Mouse (Mus musculus): Measurements from ENCODE around the gene Larp1.
A peak's percentile ranks its signal among the peaks of the same experiment; 100 is the strongest.

Larp1 gene

DNA sequence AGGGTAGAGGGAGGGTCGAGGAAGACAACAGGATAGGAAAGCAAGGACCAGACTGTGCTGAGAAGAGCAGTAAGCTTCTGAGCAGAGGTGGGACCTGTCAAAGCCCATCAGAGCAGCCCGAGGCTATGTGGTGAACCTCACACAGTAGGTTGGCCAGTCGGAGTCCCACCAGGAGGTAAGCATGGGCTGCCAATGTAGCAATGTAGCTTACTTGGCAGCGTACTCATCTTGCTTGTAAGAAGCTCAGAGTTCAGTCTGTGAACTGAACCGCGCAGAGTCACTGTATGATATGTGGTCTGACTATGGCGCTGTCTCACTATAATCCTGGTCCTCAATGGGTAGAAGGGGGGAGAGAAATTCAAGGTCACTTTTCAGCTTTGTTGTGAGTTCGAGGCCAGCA lies 5.7 kb upstream of the Larp1 start:
- DNase-seq (ENCODE audit: low spot score in 2 of 2), result no peak

DNA sequence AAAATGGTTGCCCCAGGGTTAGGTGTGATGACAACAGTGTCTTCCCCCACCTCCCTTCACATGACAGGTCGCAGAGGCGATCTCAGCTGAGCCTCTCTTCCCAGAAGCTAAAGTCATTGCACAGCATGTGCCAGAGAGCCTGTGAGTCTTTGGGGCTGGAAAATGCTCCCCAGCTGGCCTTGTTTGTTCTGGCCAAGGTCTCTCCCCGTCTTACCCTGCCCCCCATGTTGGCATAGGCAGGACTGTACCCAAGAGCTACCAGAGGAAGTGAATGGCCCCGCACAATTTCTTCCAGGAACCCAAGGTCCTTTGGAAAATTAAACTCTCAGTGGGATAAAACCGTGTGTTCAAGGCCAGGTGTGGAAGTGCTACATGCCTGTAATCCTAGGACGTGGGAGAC lies 5.1 kb upstream of the Larp1 start:
- DNase-seq (ENCODE audit: low spot score in 2 of 2), result no peak

DNA sequence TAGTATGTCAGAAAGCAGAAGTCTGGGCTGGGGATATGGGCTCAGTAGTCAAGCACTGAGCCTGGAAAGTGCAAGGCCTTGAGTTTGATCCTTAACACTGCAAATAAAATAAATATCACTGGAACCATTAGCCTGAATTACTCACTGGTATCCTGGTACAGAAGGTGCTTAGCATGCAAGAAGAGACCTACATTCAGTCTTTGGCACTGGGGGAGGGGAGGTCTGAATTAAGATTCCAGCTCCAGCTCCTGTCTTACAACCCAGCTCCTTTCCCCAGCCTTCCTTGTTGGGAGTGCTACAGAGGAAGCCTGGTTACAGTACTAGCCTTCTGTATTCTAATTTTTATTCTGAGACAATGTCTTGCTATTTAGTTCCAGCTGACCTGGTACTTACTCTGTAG lies 3.8 kb upstream of the Larp1 start:
- DNase-seq (ENCODE audit: low spot score in 2 of 2), result no peak

DNA sequence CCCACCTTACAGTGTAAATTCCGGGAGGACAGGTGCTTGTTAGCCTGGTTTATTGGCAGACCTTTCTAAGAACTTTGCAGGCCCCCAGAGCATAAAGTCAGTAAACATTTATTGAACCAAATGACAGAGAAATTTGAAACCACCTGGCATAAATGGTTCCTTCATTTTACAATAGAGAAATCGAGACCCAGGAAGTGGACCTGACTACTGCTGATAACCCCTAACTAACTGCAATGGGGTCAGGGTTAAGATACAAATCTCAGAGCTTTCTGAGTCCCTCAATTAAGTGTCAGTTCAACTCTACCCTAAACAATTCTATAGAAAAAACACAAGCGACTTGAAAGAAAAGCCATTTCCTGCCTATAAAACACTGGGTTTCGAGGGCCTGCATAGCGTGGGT lies 851 bp upstream of the Larp1 start:
- DNase-seq (ENCODE audit: low spot score in 2 of 2), result no peak

DNA sequence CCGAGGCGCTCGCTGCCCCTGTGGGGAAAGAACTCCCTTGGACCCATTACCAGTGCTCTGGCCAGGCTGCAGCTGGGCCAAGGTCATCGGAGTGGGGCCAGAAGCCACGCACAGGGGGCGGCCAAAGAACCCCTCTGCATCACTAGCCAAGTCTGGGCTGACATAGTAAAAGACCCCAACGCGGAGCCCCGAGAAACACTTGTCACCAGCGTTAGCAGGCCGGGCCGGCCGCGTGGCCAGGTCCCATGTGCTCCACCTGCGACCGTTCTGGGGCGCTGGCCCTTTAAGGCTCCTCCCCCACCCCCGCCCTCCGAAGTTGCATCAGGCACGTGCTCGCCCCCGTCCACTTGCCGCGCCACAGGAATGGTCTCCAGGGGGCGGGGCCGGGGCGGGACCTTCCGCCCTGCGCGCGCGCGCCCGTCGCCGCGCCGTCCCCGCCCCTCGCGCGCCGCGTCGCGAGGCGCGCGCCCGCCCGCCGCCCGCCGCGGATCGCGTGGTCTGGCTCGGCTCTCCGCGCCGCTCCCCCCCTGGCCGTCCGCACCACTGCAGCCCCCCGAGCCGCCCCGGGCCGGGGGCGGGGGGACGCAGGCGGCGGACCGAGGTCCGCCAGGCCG lies 320 bp upstream of the Larp1 start:
- DNase-seq (ENCODE audit: low spot score in 2 of 2), result peak; percentile 32 to 67

DNA sequence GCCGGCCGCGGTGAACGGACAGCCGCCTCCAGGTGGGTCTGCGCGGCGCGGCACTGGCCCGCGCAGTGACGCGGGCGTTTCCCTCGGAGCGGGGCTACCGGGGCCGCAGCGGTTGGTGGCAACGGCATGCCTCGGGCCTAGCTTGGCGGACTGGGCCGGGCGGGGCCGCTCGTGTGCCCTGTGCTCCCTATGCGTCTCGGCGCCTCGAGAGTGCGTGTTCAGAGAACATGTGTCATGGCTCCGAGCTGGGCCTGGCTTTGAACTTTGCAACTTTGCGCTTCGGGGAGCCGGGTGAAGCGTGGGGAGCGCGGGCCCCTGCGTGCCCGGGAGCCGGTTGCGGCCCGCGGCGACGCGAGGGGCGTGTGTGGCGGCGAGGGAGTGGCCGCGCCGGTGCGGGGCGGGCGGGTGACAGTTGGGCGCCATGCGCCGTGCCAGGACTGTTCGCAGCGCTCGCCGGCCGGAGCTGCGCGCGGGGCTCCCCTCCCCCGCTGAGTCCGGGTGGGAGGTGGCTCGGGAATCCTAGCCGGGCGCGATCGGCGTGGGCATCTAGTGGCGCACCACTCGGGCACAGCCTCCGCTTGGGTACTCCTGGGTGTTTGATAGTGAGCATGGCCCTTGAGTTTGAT lies 765 bp downstream of the Larp1 start:
- DNase-seq (ENCODE audit: low spot score in 2 of 2), result peak in 1 of 2 experiments; percentile 62

DNA sequence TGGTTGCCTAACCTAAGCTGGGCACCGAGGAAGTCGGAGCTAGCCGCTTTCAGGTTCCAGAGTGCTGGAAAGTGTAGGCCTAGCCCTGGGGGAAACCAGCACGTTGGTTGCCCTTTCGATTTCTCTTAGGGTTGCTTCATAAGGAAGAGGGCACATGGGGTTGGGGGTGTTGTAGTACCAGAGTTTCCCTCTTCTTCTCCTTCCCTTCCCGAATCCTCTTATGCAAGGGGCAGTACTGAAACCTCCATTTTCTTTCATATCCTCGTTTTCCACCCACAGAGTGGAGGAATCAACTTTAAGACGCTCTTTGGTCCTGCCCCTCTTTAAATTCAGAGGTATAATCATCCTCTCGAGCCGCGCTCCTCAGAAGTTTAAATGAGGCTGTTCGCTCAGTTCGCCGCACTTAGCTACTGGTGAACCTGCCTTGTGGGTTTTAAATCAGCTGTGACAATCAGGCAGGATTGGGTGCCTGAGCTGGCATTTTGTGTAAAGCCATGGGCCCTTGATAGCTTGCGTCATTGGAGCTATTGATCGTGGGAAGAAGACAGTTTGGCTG lies 1.4 kb downstream of the Larp1 start:
- DNase-seq (ENCODE audit: low spot score in 2 of 2), result no peak

DNA sequence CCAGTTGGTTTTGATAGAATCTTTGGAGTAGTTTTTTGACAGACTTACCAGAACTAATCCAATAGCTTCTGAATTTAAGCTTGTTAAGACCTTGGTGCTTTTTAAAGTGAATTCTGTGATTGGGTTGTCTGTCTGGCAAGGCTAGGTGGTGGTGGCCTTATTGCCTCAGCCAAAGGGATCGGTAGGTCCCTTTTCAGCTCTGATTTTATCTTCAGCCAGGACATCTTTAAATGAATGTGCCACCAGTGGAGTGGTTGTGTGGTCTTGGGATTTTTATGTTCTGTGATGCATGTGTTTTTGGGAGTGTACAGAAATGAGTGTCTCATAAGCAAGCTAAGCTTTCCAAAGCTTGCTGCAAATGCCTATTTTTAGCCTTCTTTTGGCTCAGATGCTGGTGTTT lies 2.1 kb downstream of the Larp1 start:
- DNase-seq (ENCODE audit: low spot score in 2 of 2), result no peak

DNA sequence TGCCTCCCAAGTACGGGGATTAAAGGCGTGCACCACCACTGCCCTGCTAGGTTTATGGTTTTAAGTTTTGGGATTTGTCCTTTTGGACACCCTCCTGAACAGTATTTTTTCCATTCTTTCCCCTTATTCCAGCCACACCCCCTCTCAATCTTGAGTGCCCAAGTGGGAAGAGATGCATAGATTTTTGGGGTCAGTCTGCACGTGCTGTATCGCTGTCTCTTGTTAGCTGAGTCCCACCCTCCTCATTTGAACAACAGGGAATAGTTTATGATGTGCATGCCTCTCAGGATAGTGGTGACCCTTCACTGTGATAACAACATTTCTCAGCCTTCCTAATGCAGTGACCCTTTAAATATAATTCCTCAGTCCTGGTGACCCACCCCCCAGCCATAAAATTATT lies 2.9 kb downstream of the Larp1 start:
- no peak for DNase-seq (ENCODE audit: low spot score in 2 of 2)

DNA sequence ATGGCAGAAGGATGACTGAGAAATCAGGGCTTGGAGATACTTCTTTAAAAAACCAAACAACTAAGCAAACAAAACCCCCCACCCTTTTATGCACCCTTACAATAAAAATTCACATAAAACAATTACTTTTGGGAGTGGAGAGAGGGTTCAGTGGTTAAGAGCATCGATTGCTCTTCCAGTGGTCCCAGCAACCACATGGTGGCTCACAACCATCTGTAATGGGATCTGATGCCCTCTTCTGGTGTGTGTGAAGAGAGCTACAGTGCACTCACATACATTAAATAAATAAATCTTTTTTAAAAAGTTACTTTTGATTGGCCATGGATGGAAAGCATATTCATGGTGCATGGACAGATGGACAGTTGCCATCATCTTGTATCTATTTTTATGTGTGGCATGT lies 3.8 kb downstream of the Larp1 start:
- no peak for DNase-seq (ENCODE audit: low spot score in 2 of 2)

DNA sequence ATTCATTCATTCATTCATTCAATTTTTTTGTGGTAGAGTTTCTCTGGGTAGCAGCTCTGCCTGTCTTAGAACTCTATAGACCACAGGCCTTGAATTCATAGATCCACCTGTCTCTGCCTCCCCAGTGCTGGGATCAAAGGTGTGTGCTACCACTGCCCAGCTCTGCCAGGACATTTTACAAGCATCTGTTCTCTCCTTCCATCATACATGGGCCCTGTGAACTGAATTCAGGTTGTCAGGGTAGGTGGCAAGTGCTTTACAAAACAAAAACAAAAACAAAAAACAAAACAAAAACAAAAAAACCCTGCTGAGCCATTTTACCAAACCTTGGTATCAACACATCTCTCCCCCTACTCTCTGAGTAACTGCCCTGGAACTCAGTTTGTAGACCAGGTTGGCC lies 4.2 kb downstream of the Larp1 start:
- DNase-seq (ENCODE audit: low spot score in 2 of 2), result no peak

DNA sequence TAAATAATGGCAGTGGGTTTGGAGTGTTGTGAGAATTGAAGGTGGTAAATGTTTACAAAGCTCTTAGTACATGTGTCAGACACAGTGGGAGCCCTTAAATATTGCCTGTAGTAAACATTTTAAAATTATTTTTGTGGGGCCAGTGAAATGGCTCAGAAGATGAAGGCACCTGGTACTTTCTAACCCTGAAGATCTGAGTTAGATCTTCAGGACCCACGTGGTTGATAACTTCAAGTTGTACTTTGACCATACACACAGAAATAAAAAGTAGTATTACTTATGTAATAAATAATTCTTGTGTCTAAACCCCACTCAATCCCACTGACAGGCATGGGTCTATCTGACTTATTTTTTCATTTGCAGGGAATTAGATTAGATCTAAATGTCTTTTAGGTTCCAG lies 5.7 kb downstream of the Larp1 start:
- no peak for DNase-seq (ENCODE audit: low spot score in 2 of 2)

DNA sequence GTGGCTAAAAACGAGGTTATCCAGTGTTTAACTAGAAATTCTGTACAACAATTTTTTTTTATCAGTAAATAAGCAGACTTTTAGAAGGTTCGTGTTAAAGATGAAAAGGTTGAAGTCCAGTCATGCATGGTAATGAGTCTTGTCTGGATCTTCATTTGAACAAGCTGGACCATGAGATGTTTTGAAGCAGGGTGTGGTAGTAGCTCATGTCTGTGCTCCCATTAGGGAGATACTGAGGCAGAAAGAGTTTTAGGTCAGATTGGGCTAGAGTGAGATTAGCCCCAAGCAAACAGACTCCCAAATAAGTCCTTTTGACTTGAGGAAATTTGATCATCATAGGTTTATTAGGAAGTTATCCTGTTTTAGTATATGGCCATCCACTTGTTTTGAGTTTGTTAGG lies 6.5 kb downstream of the Larp1 start:
- DNase-seq (ENCODE audit: low spot score in 2 of 2), result no peak

DNA sequence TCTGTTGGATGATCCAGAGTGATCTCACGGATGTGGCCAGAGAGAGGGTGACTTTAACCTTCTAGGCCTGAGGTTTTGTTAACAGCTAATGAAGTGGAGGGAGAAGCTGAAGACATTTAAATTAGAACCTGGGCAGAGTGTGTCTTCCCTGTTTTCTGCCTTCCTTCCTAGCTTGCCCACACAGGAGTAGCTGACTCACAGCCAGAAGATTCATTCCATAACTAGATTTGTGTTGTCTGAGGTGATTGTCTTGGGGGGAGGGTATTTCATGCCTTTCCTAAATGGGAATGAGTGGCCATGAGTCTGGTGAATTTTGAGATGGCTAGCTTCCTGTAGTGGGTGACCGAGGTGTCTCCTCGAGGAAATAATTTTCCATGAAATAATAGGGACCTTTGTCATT lies 7.5 kb downstream of the Larp1 start:
- DNase-seq (ENCODE audit: low spot score in 2 of 2), result no peak

DNA sequence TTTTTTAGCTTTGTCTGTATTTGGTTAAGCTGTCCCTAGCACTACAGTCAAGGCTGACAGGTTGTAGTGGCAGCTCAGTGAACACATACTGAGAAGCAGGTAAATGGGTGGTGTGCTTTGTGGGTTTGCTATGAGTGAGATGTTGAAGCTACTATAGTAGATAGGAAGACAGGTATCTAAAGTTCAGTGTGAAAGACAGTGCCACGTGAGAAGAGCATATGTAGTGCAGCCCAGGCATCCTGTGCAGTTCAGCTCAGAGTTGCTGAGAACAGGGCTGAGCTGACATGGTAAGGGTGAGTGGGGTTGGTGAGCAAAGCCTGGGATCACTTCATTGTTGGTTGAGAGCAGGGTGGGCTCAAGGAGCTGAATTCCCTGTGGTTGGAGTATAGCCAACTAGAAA lies 8.6 kb downstream of the Larp1 start:
- DNase-seq (ENCODE audit: low spot score in 2 of 2), result no peak

DNA sequence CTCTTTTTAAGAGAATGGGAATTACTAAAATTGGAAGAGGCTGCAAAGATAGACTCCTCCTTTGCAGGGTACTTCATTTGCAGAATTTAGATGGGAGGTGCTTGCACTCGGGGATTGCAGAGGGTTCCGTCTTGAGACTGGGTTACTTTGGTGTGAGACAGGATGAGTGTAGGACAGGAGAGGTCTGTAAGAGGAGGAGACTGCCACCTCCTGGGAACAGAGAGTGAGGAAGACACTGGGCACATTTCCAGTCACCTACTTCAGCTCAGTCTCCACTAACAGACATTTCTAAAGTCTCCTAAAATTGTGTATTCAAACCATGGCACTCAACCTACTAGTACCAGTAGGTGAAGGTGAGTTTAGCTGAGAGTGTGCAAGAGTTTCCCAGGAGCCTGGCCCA lies 9.4 kb downstream of the Larp1 start:
- no peak for DNase-seq (ENCODE audit: low spot score in 2 of 2)

DNA sequence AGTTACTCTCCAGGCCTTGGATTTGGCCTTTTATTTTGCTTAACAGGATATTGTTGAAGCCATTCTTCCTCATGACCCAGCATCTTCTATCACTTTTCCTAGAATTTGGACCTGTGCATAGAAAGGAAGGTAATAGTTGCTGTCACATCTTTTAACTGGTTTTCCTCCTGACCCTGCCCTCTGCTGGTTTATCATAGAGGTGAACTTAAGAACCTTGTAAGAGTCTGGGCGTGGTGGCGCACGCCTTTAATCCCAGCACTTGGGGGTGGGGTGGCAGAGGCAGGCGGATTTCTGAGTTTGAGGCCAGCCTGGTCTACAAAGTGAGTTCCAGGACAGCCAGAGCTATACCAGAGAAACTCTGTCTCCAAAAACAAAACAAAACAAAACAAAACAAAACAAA lies 9.8 kb downstream of the Larp1 start:
- no peak for DNase-seq (ENCODE audit: low spot score in 2 of 2)

DNA sequence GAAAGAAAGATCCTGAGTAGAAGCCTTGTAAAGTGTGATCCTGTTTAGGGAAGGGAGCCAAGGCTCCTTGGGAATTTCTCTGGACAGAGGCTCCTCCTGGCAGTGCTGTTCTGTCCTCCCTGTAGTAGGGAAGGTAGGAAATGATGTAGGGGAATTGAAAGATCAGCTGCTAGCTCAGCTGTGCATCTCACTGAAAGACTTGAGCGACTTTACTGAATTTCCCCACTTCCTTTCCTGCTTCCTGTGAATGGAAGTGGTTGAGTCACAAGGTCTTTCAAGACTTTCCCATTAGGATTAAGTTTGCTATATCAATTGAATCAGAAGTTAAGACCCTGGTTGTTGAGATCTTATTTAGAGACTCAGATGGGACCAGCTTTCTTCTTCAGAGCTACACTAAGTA lies 12.2 kb downstream of the Larp1 start:
- no peak for DNase-seq (ENCODE audit: low spot score in 2 of 2)

DNA sequence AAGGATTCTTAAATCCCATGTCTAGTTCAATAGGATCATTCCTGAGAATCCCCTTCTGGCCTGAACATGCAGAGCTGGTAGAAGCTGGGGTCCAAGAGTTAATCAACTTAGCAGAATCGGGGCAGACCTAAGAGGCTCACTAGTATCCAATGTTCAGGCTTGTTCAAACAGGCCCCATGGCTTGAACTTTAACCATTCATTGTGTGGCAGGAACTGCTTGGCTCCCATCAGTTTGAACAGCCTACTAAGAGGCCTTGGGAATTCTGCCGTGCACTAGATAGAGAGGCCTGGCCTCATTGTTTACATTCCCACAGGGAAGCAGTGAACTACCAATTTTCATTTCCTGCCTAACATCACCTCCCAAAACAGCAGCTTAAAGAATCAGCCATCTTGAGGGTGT lies 12.8 kb downstream of the Larp1 start:
- no peak for DNase-seq (ENCODE audit: low spot score in 2 of 2)

DNA sequence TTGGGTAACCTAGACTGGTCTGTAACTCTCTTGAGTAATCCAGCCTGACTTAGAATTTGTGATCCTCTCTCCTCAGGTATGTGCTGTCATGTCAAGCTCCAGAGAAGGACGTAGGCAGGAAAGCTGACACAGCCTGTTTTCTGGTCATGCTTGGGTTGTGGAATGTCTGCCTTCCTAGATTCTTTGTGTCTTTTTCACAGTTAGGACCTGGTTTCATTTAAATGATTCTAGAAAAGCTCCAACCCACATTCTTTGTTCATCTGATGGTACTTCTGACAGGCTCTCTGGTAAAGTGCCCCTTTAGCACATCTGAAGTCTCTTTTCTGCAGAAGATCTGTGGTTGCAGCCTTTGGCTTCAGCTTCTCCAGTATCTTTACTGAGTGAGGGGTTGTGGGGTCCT lies 15.4 kb downstream of the Larp1 start:
- DNase-seq (ENCODE audit: low spot score in 2 of 2), result no peak

DNA sequence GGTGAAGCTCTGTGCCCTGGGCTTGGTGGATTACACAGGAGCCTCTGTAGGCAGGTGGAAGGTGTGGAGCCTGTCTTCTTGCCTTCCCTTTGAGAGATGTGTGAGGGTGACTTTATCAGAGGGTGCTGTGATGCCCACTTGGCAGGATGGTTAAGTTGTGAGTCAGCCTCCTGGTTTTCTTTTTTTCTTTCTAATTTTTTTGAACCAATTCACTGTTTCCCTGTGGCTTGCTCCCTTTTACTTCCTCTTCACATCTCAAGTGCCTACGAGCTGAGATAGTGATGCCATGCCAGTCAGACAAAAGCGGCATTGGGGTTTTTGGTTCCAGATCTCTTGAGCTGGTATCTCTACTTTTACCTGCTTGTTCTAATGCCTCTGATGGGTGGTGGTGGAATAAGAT lies 15.8 kb downstream of the Larp1 start:
- no peak for DNase-seq (ENCODE audit: low spot score in 2 of 2)

DNA sequence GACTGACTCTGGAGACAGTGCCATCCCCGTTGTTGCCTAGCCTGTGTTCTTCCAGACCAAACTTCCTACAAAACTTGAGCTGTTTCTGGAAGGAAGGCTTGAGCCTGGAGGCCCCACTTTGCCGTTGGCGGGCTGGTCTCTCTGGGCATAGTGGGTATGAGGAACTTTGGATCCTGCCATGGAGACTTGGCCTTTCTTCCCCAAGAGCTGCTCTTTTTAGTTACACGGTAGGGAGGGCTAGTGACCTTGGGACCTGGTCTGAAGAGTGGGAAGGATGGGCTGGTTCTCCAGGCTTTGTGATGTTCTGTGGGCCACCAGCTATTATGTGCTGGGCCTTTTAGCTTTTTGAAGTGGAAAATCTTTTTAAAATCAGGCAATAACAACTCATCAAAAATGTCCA lies 17.0 kb downstream of the Larp1 start:
- no peak for DNase-seq (ENCODE audit: low spot score in 2 of 2)

DNA sequence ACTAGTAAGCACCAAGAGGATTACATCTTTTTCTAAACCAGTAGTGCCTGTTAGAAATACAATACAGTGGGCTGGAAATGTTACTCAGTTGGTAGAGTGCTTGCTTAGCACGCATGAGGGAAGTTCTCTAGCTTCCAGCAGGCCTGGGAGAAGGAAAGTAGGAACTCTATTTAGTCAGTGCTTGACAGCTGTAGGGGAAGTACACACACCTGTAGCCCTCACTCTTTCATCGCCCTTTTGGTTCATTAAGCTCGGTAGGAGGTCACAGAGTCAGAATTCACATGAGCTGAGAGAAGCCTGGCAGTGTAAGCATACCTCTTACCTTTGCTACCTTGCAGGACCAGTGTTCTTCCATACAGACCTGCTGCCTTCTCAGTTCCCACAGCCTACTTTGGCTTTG lies 17.5 kb downstream of the Larp1 start:
- no peak for DNase-seq (ENCODE audit: low spot score in 2 of 2)

DNA sequence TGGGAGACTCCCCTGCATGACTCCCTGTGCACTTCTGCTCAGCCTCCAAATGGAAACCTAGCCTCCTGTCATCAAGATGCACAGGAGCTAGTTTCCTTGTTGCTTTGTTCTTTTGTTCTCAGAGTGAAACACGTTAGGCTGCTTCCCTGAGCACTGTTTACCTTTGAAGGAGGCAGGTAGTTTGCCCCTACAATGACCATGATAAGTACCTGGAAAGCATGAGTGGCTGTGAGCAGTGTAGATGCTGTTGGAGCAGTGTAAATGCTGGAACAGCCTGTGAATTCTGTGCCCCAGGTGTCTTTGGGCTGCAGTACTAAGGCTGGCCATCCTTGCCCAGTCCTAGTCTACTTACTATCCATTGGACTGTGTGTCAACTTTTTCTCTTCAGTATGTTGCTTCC lies 18.0 kb downstream of the Larp1 start:
- no peak for DNase-seq (ENCODE audit: low spot score in 2 of 2)

Measured in left cerebral cortex, adult 9 months (tissue).